Mouse (Mus musculus) spleen, postnatal 36 days (tissue): ENCODE results near the gene AY761184.
"Not testable (repeated sequence)": the region's sequence is repeated elsewhere in the genome, so short reads cannot be mapped to it uniquely, and the experiment has no call there.

Experiments
- DNase-seq, 2 experiments: peaks; one replicate each; pipeline ENCODE4 v3.0.0; 2022; ENCODE audit warnings: low spot score in 2 of 2, mixed read lengths in 1 of 2

The AY761184 gene

GRCm38 (mm10) chr8:21703545-21703944, at the start of gene AY761184:
AY761184 (minus strand) TSS chr8:21703645.
- DNase-seq: not testable (repeated sequence)

DNA sequence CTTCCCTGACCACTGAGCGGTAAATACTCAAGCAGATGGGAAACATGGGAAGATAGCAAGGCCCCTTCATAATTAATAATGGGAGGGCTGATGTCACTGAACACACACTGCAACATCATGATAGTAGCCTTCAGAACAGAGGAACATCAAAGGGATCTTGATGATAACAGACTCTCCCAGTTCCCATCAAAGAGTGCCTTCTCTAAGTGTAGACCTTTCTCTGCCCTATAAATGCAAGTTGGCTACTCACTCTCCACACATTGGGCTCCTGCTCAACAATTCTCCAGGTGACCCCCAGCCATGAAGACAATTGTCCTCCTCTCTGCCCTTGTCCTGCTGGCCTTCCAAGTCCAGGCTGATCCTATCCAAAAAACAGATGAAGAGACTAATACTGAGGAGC, 37.9 kb downstream of the AY761184 start, which contains the start of gene Defa34:
Defa34 (plus strand) TSS at position 301 of the 400 bp plus-strand sequence.
- not testable (repeated sequence) for DNase-seq

- DNase-seq: not testable (repeated sequence)
Observed at GRCm38 (mm10) chr8:21655480-21655879, 48.0 kb downstream of the AY761184 start, which contains the start of gene Defa17. Defa17 (plus strand) TSS chr8:21655780.
